Mouse (Mus musculus): ENCODE measurements around the gene Epas1.

Epas1 gene

GRCm38 (mm10) chr17:86787805-86788204 lies 34.3 kb downstream of the Epas1 start:
- DNase-seq (ENCODE audit: low read depth, low spot score), result no peak

GRCm38 (mm10) chr17:86788316-86788715 lies 34.8 kb downstream of the Epas1 start:
- DNase-seq (ENCODE audit: low read depth, low spot score), result no peak

GRCm38 (mm10) chr17:86791925-86792324 lies 38.4 kb downstream of the Epas1 start:
- no peak for DNase-seq (ENCODE audit: low read depth, low spot score)

GRCm38 (mm10) chr17:86795773-86796172 lies 42.3 kb downstream of the Epas1 start:
- no peak for DNase-seq (ENCODE audit: low read depth, low spot score)

GRCm38 (mm10) chr17:86797031-86797430 lies 43.5 kb downstream of the Epas1 start:
- no peak for DNase-seq (ENCODE audit: low read depth, low spot score)

- DNase-seq (ENCODE audit: low read depth, low spot score), result no peak
Observed at GRCm38 (mm10) chr17:86798460-86798859, 45.0 kb downstream of the Epas1 start.

- no peak for DNase-seq (ENCODE audit: low read depth, low spot score)
Observed at GRCm38 (mm10) chr17:86798951-86799350, 45.5 kb downstream of the Epas1 start.

GRCm38 (mm10) chr17:86800535-86800934 lies 47.0 kb downstream of the Epas1 start:
- DNase-seq (ENCODE audit: low read depth, low spot score), result no peak

GRCm38 (mm10) chr17:86801213-86801815 lies 47.8 kb downstream of the Epas1 start:
- no peak for DNase-seq (ENCODE audit: low read depth, low spot score)

GRCm38 (mm10) chr17:86801876-86802275 lies 48.4 kb downstream of the Epas1 start:
- no peak for DNase-seq (ENCODE audit: low read depth, low spot score)

GRCm38 (mm10) chr17:86802351-86802985 lies 49.0 kb downstream of the Epas1 start:
- no peak for DNase-seq (ENCODE audit: low read depth, low spot score)

- no peak for DNase-seq (ENCODE audit: low read depth, low spot score)
Observed at GRCm38 (mm10) chr17:86803147-86803546, 49.6 kb downstream of the Epas1 start.

- DNase-seq (ENCODE audit: low read depth, low spot score), result no peak
Observed at GRCm38 (mm10) chr17:86803653-86804052, 50.2 kb downstream of the Epas1 start.

- peak; percentile 33 for DNase-seq (ENCODE audit: low read depth, low spot score)
Observed at GRCm38 (mm10) chr17:86812029-86812428, 58.5 kb downstream of the Epas1 start.

- DNase-seq (ENCODE audit: low read depth, low spot score), result peak; percentile 48
Observed at GRCm38 (mm10) chr17:86814320-86814719, 60.8 kb downstream of the Epas1 start.

GRCm38 (mm10) chr17:86815016-86815865 lies 61.7 kb downstream of the Epas1 start:
- DNase-seq (ENCODE audit: low read depth, low spot score), result no peak

GRCm38 (mm10) chr17:86822017-86822737 lies 68.7 kb downstream of the Epas1 start:
- DNase-seq (ENCODE audit: low read depth, low spot score), result no peak

GRCm38 (mm10) chr17:86824502-86825162 lies 71.1 kb downstream of the Epas1 start:
- no peak for DNase-seq (ENCODE audit: low read depth, low spot score)

GRCm38 (mm10) chr17:86825163-86825902 lies 71.8 kb downstream of the Epas1 start:
- DNase-seq (ENCODE audit: low read depth, low spot score), result no peak

- no peak for DNase-seq (ENCODE audit: low read depth, low spot score)
Observed at GRCm38 (mm10) chr17:86826376-86826775, 72.9 kb downstream of the Epas1 start.
